Mouse (Mus musculus) lung, postnatal 0 days (tissue): Measurements from ENCODE around the gene Slc25a21. TPM values are rescaled to one million over a fixed set of nuclear protein-coding genes. Genes with fewer than 3 reads are reported as not detected.

Experiments used
- ATAC-seq: fragments of 200-750 bp; cut with Nextera tagmentation; 2 replicates; pipeline ENCODE4 v1.8.0; 2017; ENCODE audit warnings: moderate library complexity
- DNase-seq: peaks from one replicate; pipeline ENCODE4 v3.0.0-alpha.2; 2016; ENCODE audit warnings: low spot score
- H3K27ac ChIP-seq: fragments of 300-500 bp; sonication (generic); 2 replicates; pipeline ENCODE4 v1.5.1; 2014; ENCODE audit warnings: antibody characterized with exemption, mild to moderate bottlenecking, low read length, mixed read lengths
- H3K27me3 ChIP-seq: fragments of 300-500 bp; sonication (generic); replicated peaks from 2 replicates; pipeline ENCODE4 v1.6.1; 2014; ENCODE audit warnings: low read length, mixed read lengths; ENCODE audit not compliant: insufficient read depth
- H3K36me3 ChIP-seq: fragments of 300-500 bp; sonication (generic); 2 replicates; pipeline ENCODE4 v1.6.1; 2014; ENCODE audit warnings: low read length, mixed read lengths; ENCODE audit not compliant: insufficient read depth
- H3K4me1 ChIP-seq: fragments of 300-500 bp; sonication (generic); 2 replicates; pipeline ENCODE4 v1.6.1; 2014; ENCODE audit warnings: antibody characterized with exemption, low read depth, low read length, mixed read lengths; ENCODE audit not compliant: insufficient read depth
- H3K4me2 ChIP-seq: fragments of 300-500 bp; sonication (generic); replicated peaks from 2 replicates; pipeline ENCODE4 v1.6.1; 2014; ENCODE audit warnings: low read depth, mild to moderate bottlenecking, low read length, moderate library complexity, mixed read lengths
- H3K4me3 ChIP-seq: fragments of 300-500 bp; sonication (generic); 2 replicates; pipeline ENCODE4 v1.5.1; 2014; ENCODE audit warnings: low read depth, low read length
- H3K9ac ChIP-seq: fragments of 300-500 bp; sonication (generic); replicated peaks from 2 replicates; pipeline ENCODE4 v1.6.1; 2014; ENCODE audit warnings: low read depth, mild to moderate bottlenecking
- H3K9me3 ChIP-seq: fragments of 300-500 bp; sonication (generic); 2 replicates; pipeline ENCODE4 v1.6.1; 2016; ENCODE audit warnings: low read length, mixed read lengths
- CTCF ChIP-seq: IDR thresholded peaks from 2 replicates; pipeline ENCODE4 v1.5.1; 2016; ENCODE audit warnings: antibody characterized with exemption, mild to moderate bottlenecking
- EP300 ChIP-seq: IDR thresholded peaks from 2 replicates; pipeline ENCODE4 v1.6.1; 2016; ENCODE audit warnings: antibody characterized with exemption, mild to moderate bottlenecking, control low read depth
- WGBS: fragments of 180-500 bp; shearing (Covaris S2); extraction: QIAGEN DNeasy Blood & Tissue Kit; methylation state at CpG from one replicate; pipeline ENCODE4 v1.1.7; 2014; 5-methylcytosine and 5-hydroxymethylcytosine counted together
- polyA plus RNA-seq: library from polyadenylated mRNA; unstranded; fragments of >200 nt; fragmentation: Nextera tagmentation; extraction: Ambion mirVana; gene quantifications from 2 replicates; pipeline ENCODE4 v1.2.1, GENCODE M21; 2015

Gene Slc25a21
- polyA plus RNA-seq: 0.06 and 0.18 TPM in 2 replicates

- DNase-seq (no peak), ATAC-seq (no peak; the same call in 1 of the 2 replicates)
- Histone ChIP-seq H3K9me3 (no peaks in the 10 kb centered on the region), H3K27me3 (no peaks in the 10 kb centered on the region; the same call in 1 of the 2 replicates), H3K9ac (peak within 1 kb of the TSS; percentile 19; the same call in 1 of the 2 replicates), H3K27ac (no peak within 1 kb of the TSS), H3K4me1 (no peaks in the 10 kb centered on the region), H3K4me2 (peak within 1 kb of the TSS; percentile 76), H3K4me3 (peak within 1 kb of the TSS; percentile 49), H3K36me3 (no peaks in the 10 kb centered on the region)
- WGBS: 73% methylated on average over 10 of the region's 10 CpGs
- TF ChIP-seq CTCF (no peak), EP300 (no peak)
These were observed at the start of gene Slc25a21 for GRCm38 (mm10) chr12:57197363-57198026. TSS of gene Slc25a21 (minus strand) at chr12:57197472.

- no peaks in the 10 kb centered on the region for H3K4me1 ChIP-seq
- TF ChIP-seq CTCF: no peak
- no peak for TF ChIP-seq EP300
- no peak overlapping the region for H3K27ac ChIP-seq
- H3K9me3 ChIP-seq: no peaks in the 10 kb centered on the region
- H3K4me3 ChIP-seq: no peak overlapping the region
- DNase-seq: peak; percentile 35
- H3K9ac ChIP-seq: no peak overlapping the region
- no peak for ATAC-seq
- H3K27me3 ChIP-seq: no peaks in the 10 kb centered on the region
- 92% methylated on average over 5 of the region's 5 CpGs for WGBS
- no peak overlapping the region for H3K4me2 ChIP-seq
- peaks cover 3% of the 10 kb centered on the region; the same call in 1 of the 2 replicates for H3K36me3 ChIP-seq
These were observed 46.6 kb upstream of the Slc25a21 start for GRCm38 (mm10) chr12:57243671-57244495.

- H3K9me3 ChIP-seq: no peaks in the 10 kb centered on the region
- TF ChIP-seq CTCF (no peak), EP300 (no peak)
- H3K9ac ChIP-seq: no peak overlapping the region
- no peaks in the 10 kb centered on the region for H3K36me3 ChIP-seq
- no peaks in the 10 kb centered on the region; the same call in 1 of the 2 replicates for H3K4me1 ChIP-seq
- no peaks in the 10 kb centered on the region for H3K27me3 ChIP-seq
- ATAC-seq: no peak
- WGBS: 87% methylated on average over 5 of the region's 5 CpGs
- H3K27ac ChIP-seq: no peak overlapping the region
- no peak for DNase-seq
- no peak overlapping the region for H3K4me2 ChIP-seq
- no peak overlapping the region for H3K4me3 ChIP-seq
These were observed 36.1 kb upstream of the Slc25a21 start for GRCm38 (mm10) chr12:57233386-57233785.

GRCm38 (mm10) chr12:57231085-57231875 lies 34.0 kb upstream of the Slc25a21 start:
- Histone ChIP-seq H3K27ac (no peak overlapping the region), H3K36me3 (no peaks in the 10 kb centered on the region), H3K4me3 (peak overlapping the region; percentile 74), H3K9ac (peak overlapping the region; percentile 84; the same call in 1 of the 2 replicates), H3K4me1 (no peaks in the 10 kb centered on the region; the same call in 1 of the 2 replicates), H3K9me3 (no peaks in the 10 kb centered on the region), H3K27me3 (no peaks in the 10 kb centered on the region), H3K4me2 (peak overlapping the region; percentile 76)
- TF ChIP-seq EP300 (no peak), CTCF (peak; percentile 48)
- ATAC-seq (no peak), DNase-seq (peak; percentile 52)
- whole genome bisulfite sequencing: 57% methylated on average over 14 of the region's 14 CpGs

- TF ChIP-seq CTCF (peak; percentile 6; the same call in 1 of the 2 replicates), EP300 (no peak)
- peak; percentile 98 for ATAC-seq
- H3K9ac ChIP-seq: peak within 1 kb of the TSS; percentile 84
- H3K36me3 ChIP-seq: no peaks in the 10 kb centered on the region
- H3K4me1 ChIP-seq: no peaks in the 10 kb centered on the region; the same call in 1 of the 2 replicates
- peak within 1 kb of the TSS; percentile 94 for H3K27ac ChIP-seq
- under 1% methylated on average over 52 of the region's 58 CpGs for WGBS
- H3K4me2 ChIP-seq: peak within 1 kb of the TSS; percentile 76
- H3K9me3 ChIP-seq: no peaks in the 10 kb centered on the region
- peak; percentile 96 for DNase-seq
- H3K27me3 ChIP-seq: no peaks in the 10 kb centered on the region
- peak within 1 kb of the TSS; percentile 74 for H3K4me3 ChIP-seq
These were observed 33.0 kb upstream of the Slc25a21 start, which contains the start of the genes Prps1l3 and Mipol1 for GRCm38 (mm10) chr12:57230192-57230706. TSS of gene Prps1l3 (plus strand) at chr12:57230412. TSS of gene Mipol1 (plus strand) at chr12:57230427.
